Mouse (Mus musculus) midbrain, embryonic 16.5 days (tissue): Measurements from ENCODE around the gene Hoxb6. TPM values are rescaled to one million over a fixed set of nuclear protein-coding genes. Genes with fewer than 3 reads are reported as not detected.

Experiments used
- ATAC-seq: fragments of 200-750 bp; cut with Nextera tagmentation; 2 replicates; pipeline ENCODE4 v1.8.0; 2017; ENCODE audit warnings: moderate TSS enrichment
- H3K27ac ChIP-seq: fragments of 300-500 bp; sonication (generic); 2 replicates; pipeline ENCODE4 v1.5.1; 2014; ENCODE audit warnings: mild to moderate bottlenecking, low read length, mixed read lengths
- H3K27me3 ChIP-seq: fragments of 300-500 bp; sonication (generic); 2 replicates; pipeline ENCODE4 v1.6.1; 2014; ENCODE audit warnings: low read depth, low read length, mixed read lengths; ENCODE audit not compliant: control insufficient read depth, insufficient read depth
- H3K36me3 ChIP-seq: fragments of 300-500 bp; sonication (generic); 2 replicates; pipeline ENCODE4 v1.6.1; 2014; ENCODE audit warnings: mild to moderate bottlenecking, low read length, moderate library complexity, mixed read lengths; ENCODE audit not compliant: control insufficient read depth, insufficient read depth
- H3K4me1 ChIP-seq: fragments of 300-500 bp; sonication (generic); 2 replicates; pipeline ENCODE4 v1.6.1; 2014; ENCODE audit warnings: mild to moderate bottlenecking, low read length, mixed read lengths; ENCODE audit not compliant: control insufficient read depth, insufficient read depth
- H3K4me2 ChIP-seq: fragments of 300-500 bp; sonication (generic); 2 replicates; pipeline ENCODE4 v1.6.1; 2014; ENCODE audit warnings: mild to moderate bottlenecking, low read length, mixed read lengths
- H3K4me3 ChIP-seq: fragments of 300-500 bp; sonication (generic); 2 replicates; pipeline ENCODE4 v1.5.1; 2014; ENCODE audit warnings: low read depth, mild to moderate bottlenecking, low read length, moderate library complexity, mixed read lengths
- H3K9ac ChIP-seq: fragments of 300-500 bp; sonication (generic); 2 replicates; pipeline ENCODE4 v1.6.1; 2014; ENCODE audit warnings: low read depth, low read length, mixed read lengths
- H3K9me3 ChIP-seq: fragments of 300-500 bp; sonication (generic); replicated peaks from 2 replicates; pipeline ENCODE4 v1.6.1; 2014; ENCODE audit warnings: mild to moderate bottlenecking, low read length, mixed read lengths; ENCODE audit not compliant: control insufficient read depth, poor library complexity, severe bottlenecking
- WGBS: fragments of 180-500 bp; shearing (Covaris S2); extraction: QIAGEN DNeasy Blood & Tissue Kit; methylation state at CpG from one replicate; pipeline ENCODE4 v1.1.7; 2014; 5-methylcytosine and 5-hydroxymethylcytosine counted together
- polyA plus RNA-seq: library from polyadenylated mRNA; unstranded; fragments of >200 nt; fragmentation: Nextera tagmentation; extraction: Ambion mirVana; gene quantifications from 2 replicates; pipeline ENCODE4 v1.2.1, GENCODE M21; 2015

Hoxb6 gene
- polyA plus RNA-seq, 1 experiment from 2014 or later: not detected

DNA sequence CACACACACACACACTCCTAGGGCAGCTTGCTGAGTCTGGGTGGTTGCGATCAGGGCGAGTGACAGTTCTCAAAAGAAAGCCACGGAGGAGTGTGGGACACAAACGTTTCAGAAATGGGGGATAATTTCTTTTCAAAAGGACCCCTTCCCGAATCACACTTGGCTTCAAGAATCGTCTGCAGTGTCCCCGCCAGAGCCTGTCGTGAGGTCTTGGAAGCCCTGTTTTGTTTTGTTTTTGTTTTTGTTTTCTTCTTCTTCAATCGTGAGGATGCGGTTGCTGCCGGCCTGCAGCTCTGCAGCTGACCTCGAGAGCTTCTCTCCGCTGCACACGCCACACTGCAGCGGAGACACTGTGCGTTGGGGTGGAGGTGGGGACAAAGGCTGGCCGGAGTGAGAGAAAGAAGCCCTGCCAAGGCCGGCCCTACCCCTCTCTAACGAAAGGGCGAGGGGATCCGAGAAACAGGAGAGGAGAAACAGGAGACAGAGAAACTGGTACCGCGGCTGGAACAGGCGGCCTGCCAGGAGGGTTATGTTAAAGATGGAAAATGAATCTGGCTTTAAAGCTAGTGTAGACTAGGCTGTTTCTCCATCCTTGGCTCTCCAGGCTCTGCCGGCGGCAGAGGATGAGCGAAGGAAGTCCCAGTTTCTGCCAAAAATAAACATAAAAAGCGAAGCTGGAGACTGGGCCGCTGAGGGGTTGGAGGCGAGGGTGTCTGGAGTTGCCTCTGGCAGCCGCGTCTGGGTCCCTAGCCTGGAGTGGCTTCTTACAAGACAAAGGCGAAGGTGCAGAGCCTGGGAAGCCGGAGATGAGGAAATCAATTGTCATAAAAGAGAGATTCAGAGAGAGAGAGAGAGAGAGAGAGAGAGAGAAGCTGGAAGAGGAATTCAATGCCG, 14.9 kb upstream of the Hoxb6 start:
- Histone ChIP-seq H3K27ac (no peak overlapping the region), H3K4me2 (no peak overlapping the region), H3K4me1 (no peaks in the 10 kb centered on the region), H3K9me3 (no peaks in the 10 kb centered on the region), H3K27me3 (peaks cover 82% of the 10 kb centered on the region), H3K9ac (no peak overlapping the region), H3K36me3 (no peaks in the 10 kb centered on the region), H3K4me3 (no peak overlapping the region)
- no peak for ATAC-seq
- WGBS: 2% methylated on average over 35 of the region's 35 CpGs

DNA sequence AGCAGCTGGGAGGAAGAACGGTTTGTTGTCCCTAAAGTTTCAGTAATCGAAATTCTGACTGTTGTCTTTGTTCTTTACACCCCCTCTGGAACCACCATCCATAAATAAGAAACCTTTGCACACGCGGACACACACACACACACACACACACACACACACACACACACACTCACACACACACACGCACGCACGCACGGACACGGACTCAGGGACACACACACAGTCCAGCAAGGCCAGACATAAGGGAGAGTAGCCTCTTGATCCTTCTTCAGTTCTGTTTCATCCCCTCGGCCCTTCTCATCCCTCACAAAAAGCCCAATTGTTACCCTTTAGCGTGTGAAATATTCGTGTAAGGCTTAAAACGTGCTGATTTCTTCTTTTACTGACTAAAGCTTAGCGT, 14.0 kb upstream of the Hoxb6 start:
- no peaks in the 10 kb centered on the region for H3K4me1 ChIP-seq
- no peak overlapping the region for H3K4me3 ChIP-seq
- no peak overlapping the region for H3K27ac ChIP-seq
- WGBS: 20% methylated on average over 13 of the region's 14 CpGs
- H3K36me3 ChIP-seq: no peaks in the 10 kb centered on the region
- peaks cover 79% of the 10 kb centered on the region for H3K27me3 ChIP-seq
- H3K9me3 ChIP-seq: no peaks in the 10 kb centered on the region
- H3K9ac ChIP-seq: no peak overlapping the region
- ATAC-seq: no peak
- no peak overlapping the region for H3K4me2 ChIP-seq

DNA sequence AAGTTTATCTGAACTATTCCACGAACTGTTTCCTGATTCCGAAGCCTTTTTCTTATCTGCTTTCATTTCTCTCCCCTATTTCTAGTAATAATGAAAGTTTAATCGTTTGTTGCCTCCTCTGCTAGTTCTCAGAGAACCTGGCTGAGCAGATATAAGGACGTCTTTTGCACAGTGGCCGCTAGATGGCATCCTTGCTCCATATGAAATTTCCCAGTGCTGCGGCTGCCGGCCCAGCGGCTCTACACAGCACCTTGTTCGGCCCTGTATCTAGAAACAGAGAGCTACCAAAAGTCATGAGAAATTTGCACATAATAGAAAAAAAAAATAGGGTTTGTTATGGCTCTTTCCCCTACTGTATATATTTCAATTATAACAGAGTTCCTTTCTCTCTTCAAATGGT, 13.5 kb upstream of the Hoxb6 start:
- peaks cover 79% of the 10 kb centered on the region for H3K27me3 ChIP-seq
- no peaks in the 10 kb centered on the region for H3K9me3 ChIP-seq
- H3K9ac ChIP-seq: no peak overlapping the region
- no peaks in the 10 kb centered on the region for H3K36me3 ChIP-seq
- no peak overlapping the region for H3K4me2 ChIP-seq
- under 1% methylated on average over 9 of the region's 9 CpGs for WGBS
- ATAC-seq: no peak
- H3K4me1 ChIP-seq: no peaks in the 10 kb centered on the region
- no peak overlapping the region for H3K4me3 ChIP-seq
- no peak overlapping the region for H3K27ac ChIP-seq

DNA sequence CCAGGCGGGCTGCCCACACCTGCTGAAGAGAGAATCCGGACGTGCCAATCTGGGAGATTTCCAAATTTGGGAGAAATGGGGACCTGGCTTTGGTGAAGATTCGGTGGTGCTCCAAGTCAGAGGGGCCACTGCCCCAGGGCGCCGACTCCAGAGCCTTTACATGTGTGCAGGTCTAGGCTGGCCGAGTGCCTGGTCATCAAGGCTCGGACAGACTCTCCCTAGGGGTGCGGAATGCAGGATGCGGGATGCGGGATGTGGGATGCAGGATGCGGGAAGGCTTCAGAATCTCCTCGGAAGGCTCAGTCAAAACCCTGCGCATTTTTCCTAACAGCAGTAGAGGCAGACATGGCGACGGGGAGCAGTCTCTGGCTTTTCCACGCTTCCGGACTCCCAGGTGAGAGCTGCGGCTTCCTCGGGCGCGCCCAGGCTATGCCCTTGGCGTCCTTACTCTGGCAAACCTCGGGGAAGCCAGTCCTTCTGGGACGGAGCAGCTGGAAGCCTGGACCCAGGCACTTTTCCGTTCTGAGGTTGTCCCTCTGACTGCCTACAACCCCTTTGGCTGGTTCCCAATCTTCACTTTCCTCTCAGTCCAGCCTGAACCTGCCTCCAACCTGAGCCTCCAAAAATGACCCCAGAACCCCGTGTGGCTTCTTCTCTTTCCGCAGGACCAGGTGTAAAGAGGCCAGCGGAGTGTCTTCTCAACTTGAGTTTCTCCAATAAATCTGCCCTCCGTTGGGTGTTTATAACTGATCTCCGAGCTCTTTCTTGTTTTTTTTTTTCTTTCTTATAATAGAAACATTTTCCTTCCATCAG, 12.6 kb upstream of the Hoxb6 start:
- WGBS: 4% methylated on average over 31 of the region's 31 CpGs
- H3K9me3 ChIP-seq: no peaks in the 10 kb centered on the region
- H3K4me1 ChIP-seq: peaks cover 4% of the 10 kb centered on the region; the same call in 1 of the 2 replicates
- H3K27me3 ChIP-seq: peaks cover 78% of the 10 kb centered on the region
- no peak overlapping the region for H3K9ac ChIP-seq
- no peak for ATAC-seq
- H3K4me3 ChIP-seq: no peak overlapping the region
- H3K4me2 ChIP-seq: no peak overlapping the region
- no peak overlapping the region for H3K27ac ChIP-seq
- H3K36me3 ChIP-seq: no peaks in the 10 kb centered on the region

DNA sequence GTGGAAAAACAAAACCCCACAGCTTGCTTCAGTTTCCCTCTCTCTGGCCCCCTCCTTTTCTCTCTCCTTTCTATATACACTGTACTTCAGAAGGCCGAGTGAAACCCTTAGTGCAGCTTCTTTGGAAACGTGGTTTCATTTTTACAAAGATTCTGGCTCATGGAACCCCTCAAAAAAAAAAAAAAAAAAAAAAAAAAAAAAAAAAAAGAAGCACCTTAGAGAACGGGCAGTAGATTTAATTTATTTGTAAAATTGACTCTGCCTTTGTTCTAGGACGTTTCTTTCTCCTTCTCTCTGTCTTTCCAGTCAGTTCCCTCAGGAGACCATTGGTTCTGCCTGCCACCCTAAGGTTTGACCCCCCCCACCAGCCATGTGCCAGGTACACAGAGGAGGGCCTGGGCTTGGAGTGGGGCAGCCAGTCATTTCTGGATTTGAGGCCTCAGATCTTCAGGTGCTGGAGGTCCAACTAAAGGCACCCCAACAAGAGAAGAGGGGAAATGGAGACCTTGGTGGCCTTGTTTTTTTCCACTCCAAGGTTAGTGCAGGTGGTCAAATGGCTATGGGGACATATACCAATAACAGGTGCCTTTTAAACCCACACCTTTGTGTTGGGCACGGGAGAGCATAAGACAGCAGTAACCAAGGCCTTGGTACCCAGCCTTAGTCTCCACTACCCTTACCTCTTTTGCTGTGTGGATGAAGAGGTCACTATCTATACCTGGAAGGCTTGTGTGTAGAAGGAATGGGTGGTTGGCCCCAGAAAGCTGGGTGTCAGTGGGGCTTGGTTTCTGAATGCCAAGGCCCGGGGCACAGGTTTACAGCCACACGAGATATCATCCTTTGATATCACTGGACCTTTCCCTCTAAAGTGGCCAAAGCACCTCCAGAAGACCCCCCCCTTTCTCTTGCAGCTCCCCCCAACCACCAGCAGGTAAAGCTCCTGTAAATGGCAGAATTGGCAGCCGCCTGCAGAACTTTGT, 11.6 kb upstream of the Hoxb6 start:
- Histone ChIP-seq H3K9me3 (no peaks in the 10 kb centered on the region), H3K4me3 (no peak overlapping the region), H3K9ac (no peak overlapping the region), H3K4me2 (no peak overlapping the region), H3K36me3 (no peaks in the 10 kb centered on the region), H3K27me3 (peaks cover 75% of the 10 kb centered on the region), H3K27ac (no peak overlapping the region), H3K4me1 (peaks cover 4% of the 10 kb centered on the region; the same call in 1 of the 2 replicates)
- no peak for ATAC-seq
- WGBS: 5% methylated on average over 8 of the region's 8 CpGs

DNA sequence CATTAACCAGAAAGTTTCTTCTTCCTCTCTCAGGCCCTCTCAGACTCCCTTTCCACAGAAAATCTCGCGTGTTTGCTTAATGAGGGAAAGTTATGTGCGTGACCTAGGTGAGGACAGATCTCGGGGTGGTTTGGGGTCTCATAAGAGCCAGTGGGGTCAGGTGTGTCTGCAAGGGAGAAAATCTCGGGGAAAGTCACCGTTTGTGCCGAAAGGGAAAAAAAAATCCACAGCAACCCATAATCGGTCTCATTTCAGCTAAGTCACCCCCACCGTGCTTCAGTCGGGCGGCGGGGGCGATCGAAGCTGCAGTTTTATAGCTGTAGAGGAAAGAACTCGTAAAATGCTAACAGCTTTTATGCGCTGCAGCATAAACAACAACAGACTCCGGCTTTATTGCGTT, 10.9 kb upstream of the Hoxb6 start:
- no peak overlapping the region for H3K9ac ChIP-seq
- H3K9me3 ChIP-seq: no peaks in the 10 kb centered on the region
- peaks cover 4% of the 10 kb centered on the region; the same call in 1 of the 2 replicates for H3K4me1 ChIP-seq
- ATAC-seq: no peak
- H3K27ac ChIP-seq: no peak overlapping the region
- H3K27me3 ChIP-seq: peaks cover 75% of the 10 kb centered on the region
- H3K36me3 ChIP-seq: no peaks in the 10 kb centered on the region
- WGBS: 5% methylated on average over 18 of the region's 18 CpGs
- H3K4me3 ChIP-seq: no peak overlapping the region
- no peak overlapping the region for H3K4me2 ChIP-seq

DNA sequence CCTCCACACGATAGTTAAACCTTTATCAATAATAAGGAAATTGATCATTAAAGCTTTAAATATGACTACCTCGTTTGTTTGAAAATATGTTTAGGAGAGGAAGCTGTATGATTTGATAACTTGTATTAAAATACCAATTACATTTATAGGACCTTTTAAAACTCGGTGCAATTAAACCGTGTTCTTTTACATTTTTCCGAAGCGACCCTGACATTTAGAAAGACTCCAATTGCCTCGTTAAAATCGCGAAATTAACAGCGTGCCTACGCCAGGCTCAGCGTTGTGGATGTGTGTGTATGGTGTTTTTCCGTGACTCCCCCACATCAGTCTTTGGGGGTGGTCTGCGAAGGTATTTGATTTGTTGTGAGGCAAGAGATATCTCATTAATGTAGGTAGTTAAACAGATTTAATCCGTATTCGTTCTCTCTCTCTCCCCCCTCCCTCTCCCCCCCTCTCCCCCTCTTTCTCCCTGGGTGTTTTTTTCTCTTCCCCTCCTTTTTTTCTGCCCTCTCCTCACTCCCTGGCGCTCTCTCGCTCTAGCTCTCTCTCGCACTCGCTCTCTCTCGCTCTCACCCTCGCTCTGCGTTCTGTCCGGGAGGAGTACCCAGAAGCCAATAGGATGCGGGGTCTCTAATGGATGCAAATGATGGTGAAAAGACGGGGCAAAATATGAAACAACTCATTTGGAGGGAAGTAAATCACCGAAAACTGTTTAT, 10.3 kb upstream of the Hoxb6 start, which contains the start of gene Hoxb8:
TSS of gene Hoxb8 (plus strand) at position 51 of the 716 bp plus-strand sequence.
- ATAC-seq: no peak
- H3K4me3 ChIP-seq: no peak within 1 kb of the TSS
- peaks cover 75% of the 10 kb centered on the region for H3K27me3 ChIP-seq
- no peaks in the 10 kb centered on the region for H3K36me3 ChIP-seq
- no peak within 1 kb of the TSS for H3K27ac ChIP-seq
- peaks cover 4% of the 10 kb centered on the region; the same call in 1 of the 2 replicates for H3K4me1 ChIP-seq
- H3K9ac ChIP-seq: no peak within 1 kb of the TSS
- 2% methylated on average over 27 of the region's 27 CpGs for WGBS
- H3K9me3 ChIP-seq: no peaks in the 10 kb centered on the region
- no peak within 1 kb of the TSS for H3K4me2 ChIP-seq
